Mouse (Mus musculus) layer of hippocampus, adult 2 months (tissue): ENCODE results near the gene Commd9. TPM values are rescaled to one million over a fixed set of nuclear protein-coding genes. Genes with fewer than 3 reads are reported as not detected.

ENCODE experiments used
- DNase-seq, 2 experiments: peaks; one replicate each; pipeline ENCODE4 v3.0.0; 2022; ENCODE audit warnings: low spot score in 2 of 2
- H3K27ac ChIP-seq: fragments of 200-600 bp; 2 replicates; pipeline ENCODE4 v1.8.1; 2022
- H3K4me3 ChIP-seq: fragments of 200-600 bp; 2 replicates; pipeline ENCODE4 v1.8.1; 2022; ENCODE audit warnings: mild to moderate bottlenecking
- CTCF ChIP-seq: fragments of 200-600 bp; conservative IDR thresholded peaks from 2 replicates; pipeline ENCODE4 v1.8.1; 2022; ENCODE audit warnings: antibody characterized with exemption, mild to moderate bottlenecking, moderate library complexity
- long read RNA-seq, 2 experiments: library from polyadenylated mRNA; stranded (forward); transcript quantifications; one replicate each; pipeline ENCODE4 v2.0.0; 2021; ENCODE audit warnings: borderline mapping rate in 2 of 2
- total RNA-seq, 2 experiments: library from RNA; stranded (reverse); gene quantifications; 2 replicates each; pipeline ENCODE4 v1.2.3; 2021

Gene Commd9
- total RNA-seq = 10 to 100 TPM; 32.8 to 39.3 TPM
- long read RNA-seq, experiment 1, transcript Commd9-201 (6 exons, 1,191 nt) = major isoform, 27 of 34 reads
- long read RNA-seq, experiment 1, partial matches to known transcripts = 5 of 34 reads
- long read RNA-seq, experiment 1, other reads (novel, unspliced or antisense) = 2 of 34 reads
- long read RNA-seq, experiment 2, transcript Commd9-201 (6 exons, 1,191 nt) = major isoform, 34 of 43 reads
- long read RNA-seq, experiment 2, partial matches to known transcripts = 1 of 43 reads
- long read RNA-seq, experiment 2, other reads (novel, unspliced or antisense) = 8 of 43 reads

- H3K4me3 ChIP-seq = peak within 1 kb of the TSS; percentile 76
- TF ChIP-seq CTCF = no peak
- H3K27ac ChIP-seq = peak within 1 kb of the TSS; percentile 93
- DNase-seq = peak; percentile 95
These were observed at the start of gene Commd9 for GRCm38 (mm10) chr2:101885768-101886438. Gene Commd9, plus strand, starts transcription at chr2:101886247.

- no peak for TF ChIP-seq CTCF
- no peak for DNase-seq
- no peak overlapping the region for H3K4me3 ChIP-seq
- H3K27ac ChIP-seq = no peak overlapping the region
These were observed 43.3 kb upstream of the Commd9 start for GRCm38 (mm10) chr2:101842756-101843155.

GRCm38 (mm10) chr2:101854792-101855191 is 31.3 kb upstream of the Commd9 start:
- TF ChIP-seq CTCF = no peak
- no peak overlapping the region for H3K4me3 ChIP-seq
- DNase-seq = no peak
- no peak overlapping the region for H3K27ac ChIP-seq

- no peak for DNase-seq
- H3K4me3 ChIP-seq = no peak overlapping the region
- no peak for TF ChIP-seq CTCF
- no peak overlapping the region for H3K27ac ChIP-seq
These were observed 29.9 kb upstream of the Commd9 start for GRCm38 (mm10) chr2:101856174-101856573.

- H3K27ac ChIP-seq = no peak overlapping the region
- DNase-seq = no peak
- TF ChIP-seq CTCF = no peak
- H3K4me3 ChIP-seq = no peak overlapping the region
These were observed 25.0 kb upstream of the Commd9 start for GRCm38 (mm10) chr2:101860920-101861485.

GRCm38 (mm10) chr2:101862219-101863123 is 23.6 kb upstream of the Commd9 start:
- Histone ChIP-seq H3K4me3 (no peak overlapping the region), H3K27ac (no peak overlapping the region)
- no peak for DNase-seq
- no peak for TF ChIP-seq CTCF

- Histone ChIP-seq H3K27ac (no peak overlapping the region), H3K4me3 (no peak overlapping the region)
- no peak for DNase-seq
- no peak for TF ChIP-seq CTCF
These were observed 17.4 kb upstream of the Commd9 start for GRCm38 (mm10) chr2:101868683-101869082.

- no peak overlapping the region for H3K27ac ChIP-seq
- peak; percentile 82 for TF ChIP-seq CTCF
- peak; percentile 43 to 65 for DNase-seq
- peak overlapping the region; percentile 39; the same call in 1 of the 2 replicates for H3K4me3 ChIP-seq
These were observed 14.9 kb upstream of the Commd9 start for GRCm38 (mm10) chr2:101871179-101871578.

GRCm38 (mm10) chr2:101881471-101882162 is 4.4 kb upstream of the Commd9 start:
- peak overlapping the region; percentile 85 for H3K27ac ChIP-seq
- no peak for TF ChIP-seq CTCF
- peak overlapping the region; percentile 7 for H3K4me3 ChIP-seq
- no peak for DNase-seq

GRCm38 (mm10) chr2:101882998-101883397 is 3.0 kb upstream of the Commd9 start, which contains the start of gene Prr5l:
Gene Prr5l, minus strand, starts transcription at chr2:101883027.
- DNase-seq = peak in 1 of 2 experiments; percentile 21
- TF ChIP-seq CTCF = no peak
- Histone ChIP-seq H3K27ac (peak within 1 kb of the TSS; percentile 85), H3K4me3 (peak within 1 kb of the TSS; percentile 7; the same call in 1 of the 2 replicates)

- Histone ChIP-seq H3K4me3 (no peak overlapping the region), H3K27ac (peak overlapping the region; percentile 62)
- no peak for TF ChIP-seq CTCF
- no peak for DNase-seq
These were observed 1.8 kb upstream of the Commd9 start for GRCm38 (mm10) chr2:101884286-101884685.

GRCm38 (mm10) chr2:101888886-101889285 is 2.8 kb downstream of the Commd9 start:
- Histone ChIP-seq H3K27ac (no peak overlapping the region), H3K4me3 (no peak overlapping the region)
- DNase-seq = no peak
- TF ChIP-seq CTCF = no peak
